Mouse (Mus musculus): Measurements from ENCODE around the gene Egf. TPM values are rescaled to one million over a fixed set of nuclear protein-coding genes. Genes with fewer than 3 reads are reported as not detected.

The Egf gene
- total and polyA plus RNA-seq, 2 experiments from 2014 or later: 1.2 to 1.3 TPM

- DNase-seq (ENCODE audit: low spot score) (no peak), ATAC-seq (ENCODE audit: low FRiP score) (no peak)
- no peaks in the 10 kb centered on the region for H3K9me3 ChIP-seq (ENCODE audit: low read length)
- no peak overlapping the region for H3K27ac ChIP-seq (ENCODE audit: low read depth, low read length)
- H3K9ac ChIP-seq (replicated peaks; ENCODE audit: low read length, poor library complexity, severe bottlenecking): no peak overlapping the region
- H3K4me3 ChIP-seq (ENCODE audit: low read depth, low read length): no peak overlapping the region
- no peaks in the 10 kb centered on the region for H3K27me3 ChIP-seq (ENCODE audit: insufficient read depth, low read length)
- no peak for TF ChIP-seq CTCF (IDR thresholded peaks at IDR 0.05)
- no peaks in the 10 kb centered on the region for H3K36me3 ChIP-seq (ENCODE audit: insufficient read depth, low read length)
- no peaks in the 10 kb centered on the region for H3K4me1 ChIP-seq (ENCODE audit: insufficient read depth, low read length)
- no peak overlapping the region for H3K4me2 ChIP-seq (ENCODE audit: low read depth, low read length, poor library complexity, severe bottlenecking)
- WGBS: 74% methylated on average over 4 of the region's 4 CpGs
Observed at GRCm38 (mm10) chr3:129656540-129656939, 98.6 kb downstream of the Egf start.

GRCm38 (mm10) chr3:129652476-129652875 lies 102.6 kb downstream of the Egf start:
- Histone ChIP-seq H3K9ac (replicated peaks; ENCODE audit: low read length, poor library complexity, severe bottlenecking) (no peak overlapping the region), H3K4me3 (ENCODE audit: low read depth, low read length) (no peak overlapping the region), H3K4me2 (ENCODE audit: low read depth, low read length, poor library complexity, severe bottlenecking) (no peak overlapping the region), H3K9me3 (ENCODE audit: low read length) (no peaks in the 10 kb centered on the region), H3K27me3 (ENCODE audit: insufficient read depth, low read length) (no peaks in the 10 kb centered on the region), H3K27ac (ENCODE audit: low read depth, low read length) (no peak overlapping the region), H3K36me3 (ENCODE audit: insufficient read depth, low read length) (no peaks in the 10 kb centered on the region), H3K4me1 (ENCODE audit: insufficient read depth, low read length) (no peaks in the 10 kb centered on the region)
- TF ChIP-seq CTCF (IDR thresholded peaks at IDR 0.05): no peak
- 84% methylated on average over 4 of the region's 4 CpGs for WGBS
- ATAC-seq (ENCODE audit: low FRiP score): no peak
- no peak for DNase-seq (ENCODE audit: low spot score)

GRCm38 (mm10) chr3:129651765-129652164 lies 103.4 kb downstream of the Egf start:
- H3K4me3 ChIP-seq (ENCODE audit: low read depth, low read length): no peak overlapping the region
- no peak overlapping the region for H3K9ac ChIP-seq (replicated peaks; ENCODE audit: low read length, poor library complexity, severe bottlenecking)
- H3K27me3 ChIP-seq (ENCODE audit: insufficient read depth, low read length): no peaks in the 10 kb centered on the region
- H3K4me1 ChIP-seq (ENCODE audit: insufficient read depth, low read length): no peaks in the 10 kb centered on the region
- no peaks in the 10 kb centered on the region for H3K36me3 ChIP-seq (ENCODE audit: insufficient read depth, low read length)
- no peak for TF ChIP-seq CTCF (IDR thresholded peaks at IDR 0.05)
- no peak for DNase-seq (ENCODE audit: low spot score)
- 79% methylated on average over 8 of the region's 8 CpGs for WGBS
- ATAC-seq (ENCODE audit: low FRiP score): no peak
- H3K4me2 ChIP-seq (ENCODE audit: low read depth, low read length, poor library complexity, severe bottlenecking): no peak overlapping the region
- no peaks in the 10 kb centered on the region for H3K9me3 ChIP-seq (ENCODE audit: low read length)
- no peak overlapping the region for H3K27ac ChIP-seq (ENCODE audit: low read depth, low read length)

GRCm38 (mm10) chr3:129650931-129651330 lies 104.2 kb downstream of the Egf start:
- Histone ChIP-seq H3K27ac (ENCODE audit: low read depth, low read length) (no peak overlapping the region), H3K36me3 (ENCODE audit: insufficient read depth, low read length) (no peaks in the 10 kb centered on the region), H3K9ac (replicated peaks; ENCODE audit: low read length, poor library complexity, severe bottlenecking) (no peak overlapping the region), H3K4me3 (ENCODE audit: low read depth, low read length) (no peak overlapping the region), H3K9me3 (ENCODE audit: low read length) (no peaks in the 10 kb centered on the region), H3K27me3 (ENCODE audit: insufficient read depth, low read length) (no peaks in the 10 kb centered on the region), H3K4me2 (ENCODE audit: low read depth, low read length, poor library complexity, severe bottlenecking) (no peak overlapping the region), H3K4me1 (ENCODE audit: insufficient read depth, low read length) (no peaks in the 10 kb centered on the region)
- no peak for ATAC-seq (ENCODE audit: low FRiP score)
- no peak for TF ChIP-seq CTCF (IDR thresholded peaks at IDR 0.05)
- DNase-seq (ENCODE audit: low spot score): no peak
- WGBS: 15% methylated on average over 1 of the region's 1 CpGs

GRCm38 (mm10) chr3:129650293-129650612 lies 104.9 kb downstream of the Egf start:
- no peaks in the 10 kb centered on the region for H3K27me3 ChIP-seq (ENCODE audit: insufficient read depth, low read length)
- TF ChIP-seq CTCF (IDR thresholded peaks at IDR 0.05): no peak
- DNase-seq (ENCODE audit: low spot score): no peak
- no peak overlapping the region for H3K9ac ChIP-seq (replicated peaks; ENCODE audit: low read length, poor library complexity, severe bottlenecking)
- no peak overlapping the region for H3K4me2 ChIP-seq (ENCODE audit: low read depth, low read length, poor library complexity, severe bottlenecking)
- H3K4me1 ChIP-seq (ENCODE audit: insufficient read depth, low read length): no peaks in the 10 kb centered on the region
- H3K9me3 ChIP-seq (ENCODE audit: low read length): no peaks in the 10 kb centered on the region
- H3K27ac ChIP-seq (ENCODE audit: low read depth, low read length): no peak overlapping the region
- H3K4me3 ChIP-seq (ENCODE audit: low read depth, low read length): no peak overlapping the region
- ATAC-seq (ENCODE audit: low FRiP score): no peak
- no peaks in the 10 kb centered on the region for H3K36me3 ChIP-seq (ENCODE audit: insufficient read depth, low read length)

GRCm38 (mm10) chr3:129649586-129650292 lies 105.4 kb downstream of the Egf start:
- Histone ChIP-seq H3K27ac (ENCODE audit: low read depth, low read length) (no peak overlapping the region), H3K27me3 (ENCODE audit: insufficient read depth, low read length) (no peaks in the 10 kb centered on the region), H3K36me3 (ENCODE audit: insufficient read depth, low read length) (no peaks in the 10 kb centered on the region), H3K4me1 (ENCODE audit: insufficient read depth, low read length) (no peaks in the 10 kb centered on the region), H3K4me2 (ENCODE audit: low read depth, low read length, poor library complexity, severe bottlenecking) (no peak overlapping the region), H3K9ac (replicated peaks; ENCODE audit: low read length, poor library complexity, severe bottlenecking) (no peak overlapping the region), H3K9me3 (ENCODE audit: low read length) (no peaks in the 10 kb centered on the region), H3K4me3 (ENCODE audit: low read depth, low read length) (no peak overlapping the region)
- peak; percentile 34 for DNase-seq (ENCODE audit: low spot score)
- WGBS: 65% methylated on average over 8 of the region's 8 CpGs
- no peak for ATAC-seq (ENCODE audit: low FRiP score)
- TF ChIP-seq CTCF (IDR thresholded peaks at IDR 0.05): no peak
